In genomic region chr7:123356158-123356557, GRCm38 (mm10) we compare ENCODE assay signal across 1 mouse cellular context.
TF ChIP-seq lines count a peak whose summit lies in the region.

No protein-coding gene starts in this region.

TF ChIP-seq in CH12.LX, 34 proteins besides CTCF, POLR2A, EP300 and RAD21 (continued from another document):
- no peak for TF ChIP-seq ZKSCAN1 (IDR thresholded peaks at IDR 0.05; ENCODE audit: borderline replicate concordance, low read depth, low read length)
- 0 out of 2 replicates have a peak, but pooled peaks have one; percentile 62 for TF ChIP-seq MAFK (IDR thresholded peaks at IDR 0.05; ENCODE audit: insufficient replicate concordance, low read length)
- peak; percentile 83 for TF ChIP-seq MEF2A (IDR thresholded peaks at IDR 0.05; ENCODE audit: borderline replicate concordance, low read depth, low read length)
- TF ChIP-seq POLR2AphosphoS2 (IDR thresholded peaks at IDR 0.05; ENCODE audit: low read depth, low read length): no peak
- peak; percentile 68 for TF ChIP-seq MYC (IDR thresholded peaks at IDR 0.05; ENCODE audit: low read depth, low read length)
- TF ChIP-seq E2F4 (IDR thresholded peaks at IDR 0.05; ENCODE audit: insufficient replicate concordance, low read depth, low read length): no peak
- peak; percentile 65 for TF ChIP-seq JUND (conservative IDR thresholded peaks at IDR 0.05; ENCODE audit: low read depth, low read length)
- no peak for TF ChIP-seq USF1 (IDR thresholded peaks at IDR 0.05; ENCODE audit: low read depth, low read length)
- TF ChIP-seq RCOR1 (conservative IDR thresholded peaks at IDR 0.05; ENCODE audit: low read depth, low read length): no peak; the same call in 1 of the 2 replicates
- TF ChIP-seq BHLHE40 (IDR thresholded peaks at IDR 0.05; ENCODE audit: low read depth, low read length): peak; percentile 78
- no peak for TF ChIP-seq ZC3H11A (IDR thresholded peaks at IDR 0.05; ENCODE audit: low read depth, low read length)
- TF ChIP-seq UBTF (IDR thresholded peaks at IDR 0.05; ENCODE audit: low read depth, low read length): peak; percentile 72; the same call in 1 of the 2 replicates
- peak; percentile 78; the same call in 1 of the 2 replicates for TF ChIP-seq MAZ (IDR thresholded peaks at IDR 0.05; ENCODE audit: low read depth, low read length)
- TF ChIP-seq TCF12 (IDR thresholded peaks at IDR 0.05; ENCODE audit: low read depth, low read length): peak; percentile 95
- no peak for TF ChIP-seq USF2 (conservative IDR thresholded peaks at IDR 0.05; ENCODE audit: low read depth, low read length)
- TF ChIP-seq NRF1 (IDR thresholded peaks at IDR 0.05; ENCODE audit: low read depth, low read length): no peak
